Mouse (Mus musculus) c-Kit-positive CD71-positive TER-119-negative erythroid progenitor cells, embryonic 14.5 days (primary cell): ENCODE results near the gene Gm572.

ENCODE experiments used
- DNase-seq: peaks from one replicate; pipeline ENCODE4 v3.0.0-alpha.2; 2013; ENCODE audit warnings: low read depth

Gene Gm572

GRCm38 (mm10) chr4:148625756-148626622, 17.1 kb upstream of the Gm572 start:
- no peak for DNase-seq

- peak; percentile 89 for DNase-seq
Observed at GRCm38 (mm10) chr4:148626623-148627185, 16.4 kb upstream of the Gm572 start, which contains the start of gene Tardbp. Gene Tardbp, minus strand, starts transcription at chr4:148627019.

GRCm38 (mm10) chr4:148627246-148627645, 15.9 kb upstream of the Gm572 start:
- no peak for DNase-seq

GRCm38 (mm10) chr4:148632013-148632692, 11.0 kb upstream of the Gm572 start:
- no peak for DNase-seq

GRCm38 (mm10) chr4:148633395-148634061, 9.6 kb upstream of the Gm572 start:
- DNase-seq = no peak

GRCm38 (mm10) chr4:148635309-148635708, 7.8 kb upstream of the Gm572 start:
- no peak for DNase-seq

- DNase-seq = no peak
Observed at GRCm38 (mm10) chr4:148638302-148638701, 4.8 kb upstream of the Gm572 start.

- no peak for DNase-seq
Observed at GRCm38 (mm10) chr4:148639455-148639854, 3.7 kb upstream of the Gm572 start.

GRCm38 (mm10) chr4:148641121-148641520, 2.0 kb upstream of the Gm572 start:
- DNase-seq = no peak

GRCm38 (mm10) chr4:148644157-148644511, 1.0 kb downstream of the Gm572 start:
- peak; percentile 71 for DNase-seq

- no peak for DNase-seq
Observed at GRCm38 (mm10) chr4:148644926-148645325, 1.8 kb downstream of the Gm572 start.

GRCm38 (mm10) chr4:148646616-148647015, 3.5 kb downstream of the Gm572 start:
- no peak for DNase-seq

GRCm38 (mm10) chr4:148649309-148649708, 6.2 kb downstream of the Gm572 start:
- DNase-seq = no peak

GRCm38 (mm10) chr4:148651045-148651444, 7.9 kb downstream of the Gm572 start:
- no peak for DNase-seq

- peak; percentile 13 for DNase-seq
Observed at GRCm38 (mm10) chr4:148654701-148655398, 11.7 kb downstream of the Gm572 start.

- DNase-seq = no peak
Observed at GRCm38 (mm10) chr4:148656691-148657258, 13.7 kb downstream of the Gm572 start.

GRCm38 (mm10) chr4:148657776-148658175, 14.7 kb downstream of the Gm572 start:
- no peak for DNase-seq

GRCm38 (mm10) chr4:148660174-148660573, 17.1 kb downstream of the Gm572 start:
- no peak for DNase-seq

- DNase-seq = peak; percentile 50
Observed at GRCm38 (mm10) chr4:148662168-148662965, 19.2 kb downstream of the Gm572 start.

- no peak for DNase-seq
Observed at GRCm38 (mm10) chr4:148663326-148663725, 20.2 kb downstream of the Gm572 start.

GRCm38 (mm10) chr4:148664021-148664420, 20.9 kb downstream of the Gm572 start:
- DNase-seq = no peak
